Mouse (Mus musculus) cerebellum, adult 2 months (tissue): ENCODE data around the gene Gpr107.

Source experiments
- CTCF ChIP-seq: fragments of 200-500 bp; IDR thresholded peaks from 2 replicates; pipeline ENCODE4 v1.5.1; 2011; ENCODE audit warnings: low read depth, mild to moderate bottlenecking, control low read depth, low read length, moderate library complexity, borderline replicate concordance; ENCODE audit not compliant: insufficient read depth
- POLR2A ChIP-seq: fragments of 200-500 bp; IDR thresholded peaks from 2 replicates; pipeline ENCODE4 v1.6.1; 2011; ENCODE audit warnings: low read length, control low read depth, borderline replicate concordance; ENCODE audit not compliant: insufficient read depth

DNA sequence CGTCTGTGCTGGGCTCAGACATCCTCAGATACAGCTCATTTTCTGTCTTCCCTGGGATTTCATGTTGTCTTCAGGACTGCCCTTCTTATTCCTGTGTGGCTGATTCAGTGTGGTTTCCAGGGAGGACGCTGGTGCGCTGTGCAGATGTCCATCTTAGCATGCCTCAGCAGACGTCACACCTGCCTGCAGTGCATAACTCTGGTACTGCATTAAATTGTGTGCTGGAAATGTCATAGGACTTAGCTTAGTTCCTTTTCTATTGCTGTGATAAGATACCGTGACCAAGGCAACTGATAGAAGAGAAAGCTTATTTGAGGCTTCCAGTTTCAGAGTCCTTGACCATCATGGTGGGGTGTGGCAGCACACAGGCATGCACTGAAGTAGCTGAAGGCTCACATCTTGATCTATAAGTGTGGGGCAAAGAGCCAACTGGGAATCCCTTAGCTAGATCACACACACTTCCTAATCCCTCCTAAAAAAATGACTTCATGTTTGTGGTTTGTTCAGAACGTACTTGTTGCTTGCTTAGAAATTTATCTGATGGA lies 30.7 kb downstream of the Gpr107 start:
- TF ChIP-seq CTCF (no peak), POLR2A (no peak)
